Mouse (Mus musculus) E14TG2a.4 (cell line): ENCODE data around the gene Pdhx.

Experiments used
- CTCF ChIP-seq: conservative IDR thresholded peaks from 2 replicates; pipeline ENCODE4 v1.5.1; 2014; ENCODE audit warnings: low read length
- POU5F1 ChIP-seq: IDR thresholded peaks from 2 replicates; pipeline ENCODE4 v1.6.1; 2014; ENCODE audit warnings: low read length, borderline replicate concordance

GRCm38 (mm10) chr2:102998356-102998755 is 75.0 kb downstream of the Pdhx start:
- no peak for TF ChIP-seq CTCF
- TF ChIP-seq POU5F1 = no peak
